Mouse (Mus musculus) MEL (cell line): ENCODE results near the gene Ubb. TPM values are rescaled to one million over a fixed set of nuclear protein-coding genes. Genes with fewer than 3 reads are reported as not detected.

Source experiments
- DNase-seq: peaks from one replicate; pipeline ENCODE4 v3.0.0; 2011; ENCODE audit warnings: low read depth, low spot score
- H3K27ac ChIP-seq: 2 replicates; pipeline ENCODE4 v1.5.1; 2012; ENCODE audit warnings: low read depth, mild to moderate bottlenecking, control low read depth, low read length, moderate library complexity; ENCODE audit not compliant: control insufficient read depth
- H3K27me3 ChIP-seq, 2 experiments: fragments of 150-350 bp in 1 of 2; sonication (generic) in 1 of 2; 2 replicates each; pipeline ENCODE4 v1.6.1; 2012; ENCODE audit warnings: low read length in 2 of 2, mild to moderate bottlenecking in 2 of 2, improper control_type of control experiment in 1 of 2, moderate library complexity in 1 of 2; ENCODE audit not compliant: insufficient read depth in 2 of 2, control insufficient read depth in 1 of 2
- H3K36me3 ChIP-seq, 2 experiments: 2 replicates each; pipeline ENCODE4 v1.6.1; 2012 to 2014; ENCODE audit warnings: low read length in 2 of 2, improper control_type of control experiment in 1 of 2, inconsistent platforms in 1 of 2, mild to moderate bottlenecking in 1 of 2; ENCODE audit not compliant: insufficient read depth in 2 of 2, control insufficient read depth in 1 of 2
- H3K4me1 ChIP-seq, 2 experiments: fragments of 150-350 bp in 1 of 2; sonication (generic) in 1 of 2; 2 replicates each; pipeline ENCODE4 v1.6.1; 2012; ENCODE audit warnings: low read length in 2 of 2, improper control_type of control experiment in 1 of 2, mild to moderate bottlenecking in 1 of 2; ENCODE audit not compliant: insufficient read depth in 2 of 2, control insufficient read depth in 1 of 2
- H3K4me3 ChIP-seq, 2 experiments: fragments of 150-350 bp in 1 of 2; sonication (generic) in 1 of 2; 2 replicates each; pipeline ENCODE4 v1.5.1; 2012; ENCODE audit warnings: low read depth in 2 of 2, low read length in 2 of 2, mild to moderate bottlenecking in 2 of 2, moderate library complexity in 2 of 2, control low read depth in 1 of 2, improper control_type of control experiment in 1 of 2; ENCODE audit not compliant: control insufficient read depth in 1 of 2, insufficient read depth in 1 of 2
- H3K79me2 ChIP-seq: 2 replicates; pipeline ENCODE4 v1.6.1; 2012; ENCODE audit warnings: mild to moderate bottlenecking, low read length, moderate library complexity; ENCODE audit not compliant: control insufficient read depth, poor library complexity, insufficient read depth
- H3K9ac ChIP-seq: 2 replicates; pipeline ENCODE4 v1.6.1; 2012; ENCODE audit warnings: low read depth, mild to moderate bottlenecking, control low read depth, low read length, moderate library complexity; ENCODE audit not compliant: control insufficient read depth, poor library complexity, severe bottlenecking
- H3K9me3 ChIP-seq: fragments of 150-350 bp; sonication (generic); replicated peaks from 2 replicates; pipeline ENCODE4 v1.6.1; 2012; ENCODE audit warnings: mild to moderate bottlenecking, low read length, improper control_type of control experiment, moderate library complexity; ENCODE audit not compliant: insufficient read depth
- BHLHE40 ChIP-seq: IDR thresholded peaks from 2 replicates; pipeline ENCODE4 v1.6.1; 2012; ENCODE audit warnings: low read depth, mild to moderate bottlenecking, inconsistent platforms, low read length, improper control_type of control experiment, borderline replicate concordance
- CHD2 ChIP-seq: IDR thresholded peaks from 2 replicates; pipeline ENCODE4 v1.6.1; 2011; ENCODE audit warnings: low read length, improper control_type of control experiment
- EP300 ChIP-seq, 2 experiments: IDR thresholded peaks; 2 replicates each; pipeline ENCODE4 v1.6.1; 2011; ENCODE audit warnings: improper control_type of control experiment in 2 of 2, low read length in 2 of 2, low read depth in 1 of 2, mild to moderate bottlenecking in 1 of 2
- ETS1 ChIP-seq: IDR thresholded peaks from 2 replicates; pipeline ENCODE4 v1.6.1; 2012; ENCODE audit warnings: low read depth, mild to moderate bottlenecking, inconsistent platforms, low read length, improper control_type of control experiment, moderate library complexity
- GABPA ChIP-seq: IDR thresholded peaks from 2 replicates; pipeline ENCODE4 v1.6.1; 2012; ENCODE audit warnings: low read depth, mild to moderate bottlenecking, inconsistent platforms, low read length, improper control_type of control experiment, moderate library complexity
- GATA1 ChIP-seq: IDR thresholded peaks from 2 replicates; pipeline ENCODE4 v1.6.1; 2011; ENCODE audit warnings: low read depth, low read length, improper control_type of control experiment
- KAT2A ChIP-seq: conservative IDR thresholded peaks from 2 replicates; pipeline ENCODE4 v1.6.1; 2012; ENCODE audit warnings: low read depth, low read length, improper control_type of control experiment, inconsistent platforms
- MAFK ChIP-seq: IDR thresholded peaks from 2 replicates; pipeline ENCODE4 v1.6.1; 2011; ENCODE audit warnings: low read depth, mild to moderate bottlenecking, low read length, improper control_type of control experiment, borderline replicate concordance
- MAX ChIP-seq: IDR thresholded peaks from 2 replicates; pipeline ENCODE4 v1.6.1; 2011; ENCODE audit warnings: low read length, improper control_type of control experiment
- MAZ ChIP-seq: IDR thresholded peaks from 2 replicates; pipeline ENCODE4 v1.6.1; 2012; ENCODE audit warnings: low read depth, mild to moderate bottlenecking, inconsistent platforms, low read length, improper control_type of control experiment
- MEF2A ChIP-seq: IDR thresholded peaks from 2 replicates; pipeline ENCODE4 v1.6.1; 2014; ENCODE audit warnings: low read depth, mild to moderate bottlenecking, inconsistent platforms, low read length, improper control_type of control experiment; ENCODE audit not compliant: poor library complexity, insufficient replicate concordance, severe bottlenecking; ENCODE audit errors: extremely low read depth
- MXI1 ChIP-seq: IDR thresholded peaks from 2 replicates; pipeline ENCODE4 v1.6.1; 2011; ENCODE audit warnings: mild to moderate bottlenecking, low read depth, low read length, improper control_type of control experiment
- MYB ChIP-seq: IDR thresholded peaks from 2 replicates; pipeline ENCODE4 v1.6.1; 2011; ENCODE audit warnings: mild to moderate bottlenecking, low read depth, low read length, improper control_type of control experiment
- NELFE ChIP-seq: IDR thresholded peaks from 2 replicates; pipeline ENCODE4 v1.6.1; 2011; ENCODE audit warnings: low read depth, low read length, improper control_type of control experiment
- NRF1 ChIP-seq: IDR thresholded peaks from 2 replicates; pipeline ENCODE4 v1.6.1; 2014; ENCODE audit warnings: low read depth, mild to moderate bottlenecking, inconsistent platforms, low read length, improper control_type of control experiment, moderate library complexity; ENCODE audit not compliant: poor library complexity, insufficient read depth, severe bottlenecking
- POLR2A ChIP-seq, 2 experiments: IDR thresholded peaks; 2 replicates each; pipeline ENCODE4 v1.6.1; 2011 to 2012; ENCODE audit warnings: low read length in 2 of 2, mild to moderate bottlenecking in 2 of 2, control low read depth in 1 of 2, improper control_type of control experiment in 1 of 2, low read depth in 1 of 2, moderate library complexity in 1 of 2; ENCODE audit not compliant: control insufficient read depth in 1 of 2, insufficient read depth in 1 of 2, poor library complexity in 1 of 2
- POLR2AphosphoS2 ChIP-seq: IDR thresholded peaks from 2 replicates; pipeline ENCODE4 v1.6.1; 2011; ENCODE audit warnings: low read length, improper control_type of control experiment
- POLR2AphosphoS5 ChIP-seq: IDR thresholded peaks from 2 replicates; pipeline ENCODE4 v1.6.1; 2012; ENCODE audit warnings: low read depth, borderline replicate concordance, mild to moderate bottlenecking, inconsistent platforms, low read length, moderate library complexity, mixed read lengths
- RAD21 ChIP-seq: IDR thresholded peaks from 2 replicates; pipeline ENCODE4 v1.6.1; 2011; ENCODE audit warnings: mild to moderate bottlenecking, low read depth, low read length, improper control_type of control experiment
- RCOR1 ChIP-seq: IDR thresholded peaks from 2 replicates; pipeline ENCODE4 v1.6.1; 2012; ENCODE audit warnings: low read depth, mild to moderate bottlenecking, inconsistent platforms, low read length, improper control_type of control experiment
- SIN3A ChIP-seq: IDR thresholded peaks from 2 replicates; pipeline ENCODE4 v1.6.1; 2012; ENCODE audit warnings: low read length, improper control_type of control experiment, inconsistent platforms
- SMC3 ChIP-seq: IDR thresholded peaks from 2 replicates; pipeline ENCODE4 v1.6.1; 2011; ENCODE audit warnings: low read depth, low read length, improper control_type of control experiment
- TAL1 ChIP-seq: IDR thresholded peaks from 2 replicates; pipeline ENCODE4 v1.6.1; 2012; ENCODE audit warnings: mild to moderate bottlenecking, inconsistent platforms, low read length, moderate library complexity, mixed read lengths
- TCF12 ChIP-seq: IDR thresholded peaks from 2 replicates; pipeline ENCODE4 v1.6.1; 2014; ENCODE audit warnings: low read depth, mild to moderate bottlenecking, inconsistent platforms, low read length, improper control_type of control experiment, moderate library complexity
- UBTF ChIP-seq: IDR thresholded peaks from 2 replicates; pipeline ENCODE4 v1.6.1; 2012; ENCODE audit warnings: low read depth, mild to moderate bottlenecking, inconsistent platforms, low read length, improper control_type of control experiment, moderate library complexity, borderline replicate concordance; ENCODE audit not compliant: insufficient read depth
- USF1 ChIP-seq: IDR thresholded peaks from 2 replicates; pipeline ENCODE4 v1.6.1; 2014; ENCODE audit warnings: low read depth, mild to moderate bottlenecking, inconsistent platforms, low read length, improper control_type of control experiment, moderate library complexity
- USF2 ChIP-seq, 2 experiments: IDR thresholded peaks; 2 replicates each; pipeline ENCODE4 v1.6.1; 2011 to 2012; ENCODE audit warnings: improper control_type of control experiment in 2 of 2, low read length in 2 of 2, borderline replicate concordance in 1 of 2, inconsistent platforms in 1 of 2, low read depth in 1 of 2, mild to moderate bottlenecking in 1 of 2; ENCODE audit not compliant: insufficient read depth in 1 of 2
- ZKSCAN1 ChIP-seq: IDR thresholded peaks from 2 replicates; pipeline ENCODE4 v1.6.1; 2012; ENCODE audit warnings: low read depth, mild to moderate bottlenecking, inconsistent platforms, low read length, improper control_type of control experiment, moderate library complexity
- ZNF384 ChIP-seq: IDR thresholded peaks from 2 replicates; pipeline ENCODE4 v1.6.1; 2012; ENCODE audit warnings: low read depth, mild to moderate bottlenecking, inconsistent platforms, low read length, improper control_type of control experiment
- polyA plus RNA-seq, 2 experiments: library from polyadenylated mRNA; stranded (reverse) in 1 of 2; unstranded in 1 of 2; fragments of >175 nt in 1 of 2; fragments of >200 nt in 1 of 2; gene quantifications; 2 replicates each; pipeline versions ENCODE4 v1.2.1 to v1.2.4; 2012; ENCODE audit warnings: low replicate concordance in 2 of 2, low read depth in 1 of 2; ENCODE audit not compliant: insufficient read length in 2 of 2, insufficient read depth in 1 of 2, missing spikeins in 1 of 2
- total RNA-seq: library from RNA; depleted of rRNA; stranded (reverse); fragments of 300-350 nt; gene quantifications from 2 replicates; pipeline ENCODE4 v1.2.3, GENCODE M21; 2012

Ubb gene
- total and polyA plus RNA-seq, 3 experiments: 1,800 to 1,877 TPM; not detected in 1

DNA sequence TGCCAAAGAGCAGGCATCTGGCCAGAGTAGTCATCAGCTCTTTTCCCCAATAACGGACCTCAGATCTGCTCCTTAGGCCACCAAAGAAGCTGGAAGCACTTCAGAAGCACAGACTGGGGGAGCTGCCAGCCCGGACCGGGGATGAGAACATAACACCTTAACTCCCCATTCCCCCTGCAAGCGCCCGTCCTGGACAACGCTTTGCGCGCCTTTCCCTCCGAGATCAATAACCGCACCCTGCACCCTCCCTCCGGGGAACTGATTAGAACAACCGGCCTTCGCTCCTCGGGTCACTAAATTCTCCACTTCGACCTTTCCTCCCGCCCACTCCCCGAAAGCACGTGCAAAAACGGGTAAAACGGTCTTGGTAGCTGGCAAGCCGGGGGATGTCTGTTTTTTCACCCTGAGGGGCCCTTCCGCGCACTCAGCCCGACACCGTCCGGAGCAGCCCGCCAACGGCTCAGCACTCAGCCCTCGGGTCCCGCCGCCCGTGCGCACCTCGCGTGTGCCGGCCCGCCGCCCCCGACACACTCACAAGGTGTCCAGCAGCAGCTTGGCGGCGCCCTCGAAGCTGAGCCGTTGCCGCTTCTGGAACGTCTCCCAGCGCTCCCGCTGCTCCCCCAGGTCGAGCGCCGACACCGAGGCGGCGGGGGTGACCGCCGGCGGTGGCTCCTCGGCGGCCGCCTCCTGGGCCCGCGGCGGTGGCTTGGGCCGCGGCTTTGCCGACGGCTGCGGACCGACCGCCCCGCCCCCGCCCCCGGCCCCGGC lies 12.5 kb upstream of the Ubb start (continued):
- TF ChIP-seq USF1 (no peak), POLR2AphosphoS2 (no peak), MAX (peak; percentile 89), GATA1 (no peak), MEF2A (no peak), SIN3A (peak; percentile 58)
- TF ChIP-seq, all 39 proteins: peak for 11

DNA sequence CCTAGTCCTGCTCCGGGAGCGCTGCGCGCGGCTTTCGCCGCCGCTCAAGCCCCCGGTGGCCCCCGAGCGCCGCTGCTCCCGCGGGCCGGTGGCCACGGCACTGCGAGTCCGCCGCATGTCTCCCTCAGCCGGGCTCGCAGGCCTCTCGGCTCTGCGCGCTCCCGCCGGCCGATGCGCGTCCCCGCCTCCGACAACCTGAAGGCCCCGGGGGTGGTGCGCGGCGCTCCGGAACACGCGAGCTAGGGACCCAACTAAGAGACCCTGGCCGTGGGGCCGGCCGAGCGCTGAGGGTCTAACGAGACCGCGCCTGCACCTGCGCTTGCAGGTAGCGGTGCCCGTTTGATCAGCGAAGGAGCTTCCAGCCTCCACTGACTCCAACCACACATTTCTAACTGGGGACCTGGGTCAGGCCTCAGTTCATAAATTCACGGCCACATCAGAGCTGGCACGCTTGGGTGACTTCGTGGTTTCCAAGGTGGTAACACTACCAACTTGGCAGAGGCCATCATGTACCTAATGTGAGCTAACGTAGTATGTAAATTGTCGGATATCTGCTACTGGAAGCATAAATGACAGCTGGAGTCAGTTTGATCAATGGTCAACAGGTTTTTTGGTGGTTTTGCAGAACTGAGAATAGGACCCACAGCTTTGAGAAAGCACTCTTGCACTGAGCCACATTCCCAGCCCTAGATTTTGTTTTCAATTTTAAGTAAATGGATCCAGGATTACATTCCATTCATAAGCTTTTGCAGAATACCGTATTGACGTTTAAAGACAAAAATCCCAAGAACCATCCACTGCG lies 11.7 kb upstream of the Ubb start, which contains the start of gene Cenpv:
Gene Cenpv, minus strand, starts transcription at position 173 of the 802 bp plus-strand sequence.
- Histone ChIP-seq H3K79me2 (peaks cover 28% of the 10 kb centered on the region), H3K27ac (peak within 1 kb of the TSS; percentile 76), H3K36me3 (peaks cover 8 to 18% of the 10 kb centered on the region in 2 experiments), H3K27me3 (no peaks in the 10 kb centered on the region), H3K9me3 (no peaks in the 10 kb centered on the region), H3K9ac (peak within 1 kb of the TSS; percentile 100), H3K4me1 (peaks cover 6 to 8% of the 10 kb centered on the region in 2 experiments), H3K4me3 (peak within 1 kb of the TSS; percentile 58 to 91)
- DNase-seq: peak; percentile 89
- peak; percentile 39; the same call in 1 of the 2 replicates for TF ChIP-seq NRF1
- TF ChIP-seq RCOR1: no peak
- TF ChIP-seq CHD2: no peak
- TF ChIP-seq UBTF: 0 out of 2 replicates have a peak, but pooled peaks have one; percentile 81
- peak; percentile 93 for TF ChIP-seq NELFE
- peak in 1 of 2 experiments; percentile 18; a peak in 1 of 4 replicates for TF ChIP-seq EP300 (IDR thresholded peaks at IDR 0.05; ENCODE audit: low read depth in 1 of 2, low read length in 2 of 2)
- TF ChIP-seq USF2 (IDR thresholded peaks at IDR 0.05; ENCODE audit: borderline replicate concordance in 1 of 2, insufficient read depth in 1 of 2, low read depth in 1 of 2, low read length in 2 of 2): no peak
- no peak for TF ChIP-seq RAD21
- TF ChIP-seq MAZ: no peak; the same call in 1 of the 2 replicates
- TF ChIP-seq POLR2AphosphoS2: peak; percentile 74; the same call in 1 of the 2 replicates
- no peak for TF ChIP-seq ZNF384
- no peak for TF ChIP-seq MYB
- TF ChIP-seq POLR2A (IDR thresholded peaks at IDR 0.05; ENCODE audit: control insufficient read depth in 1 of 2, insufficient read depth in 1 of 2, low read depth in 1 of 2, low read length in 2 of 2, poor library complexity in 1 of 2): peak; percentile 80 to 93; a peak in 3 of 4 replicates
- no peak for TF ChIP-seq MEF2A
- TF ChIP-seq MXI1: peak; percentile 80
- TF ChIP-seq TCF12: peak; percentile 64
- 0 out of 2 replicates have a peak, but pooled peaks have one; percentile 15 for TF ChIP-seq ZKSCAN1
- no peak for TF ChIP-seq ETS1
- TF ChIP-seq TAL1: no peak
- TF ChIP-seq USF1: no peak
- no peak for TF ChIP-seq POLR2AphosphoS5
- peak; percentile 81 for TF ChIP-seq SIN3A
- peak; percentile 19; the same call in 1 of the 2 replicates for TF ChIP-seq KAT2A
- no peak for TF ChIP-seq MAFK
- no peak for TF ChIP-seq GABPA
- TF ChIP-seq SMC3: 0 out of 2 replicates have a peak, but pooled peaks have one; percentile 2
- peak; percentile 34; the same call in 1 of the 2 replicates for TF ChIP-seq MAX
- TF ChIP-seq BHLHE40: no peak; the same call in 1 of the 2 replicates
